Mouse (Mus musculus): Measurements from ENCODE around the gene Zfp628.

GRCm38 (mm10) chr7:4878186-4878585 lies 36.8 kb upstream of the Zfp628 start:
- TF ChIP-seq POLR2A (IDR thresholded peaks at IDR 0.05; ENCODE audit: borderline replicate concordance, insufficient read depth, low read length), result no peak
- no peak for TF ChIP-seq CTCF (IDR thresholded peaks at IDR 0.05; ENCODE audit: borderline replicate concordance, insufficient read depth, low read depth, low read length)

Data from cerebellum, adult 2 months (tissue).